Mouse (Mus musculus): ENCODE results near the gene Hs1bp3.

The Hs1bp3 gene

GRCm38 (mm10) chr12:8301841-8302431 is 11.3 kb upstream of the Hs1bp3 start, which contains the start of gene Gdf7:
Gene Gdf7, minus strand, starts transcription at chr12:8301954.
- DNase-seq (ENCODE audit: low spot score): no peak

DNA sequence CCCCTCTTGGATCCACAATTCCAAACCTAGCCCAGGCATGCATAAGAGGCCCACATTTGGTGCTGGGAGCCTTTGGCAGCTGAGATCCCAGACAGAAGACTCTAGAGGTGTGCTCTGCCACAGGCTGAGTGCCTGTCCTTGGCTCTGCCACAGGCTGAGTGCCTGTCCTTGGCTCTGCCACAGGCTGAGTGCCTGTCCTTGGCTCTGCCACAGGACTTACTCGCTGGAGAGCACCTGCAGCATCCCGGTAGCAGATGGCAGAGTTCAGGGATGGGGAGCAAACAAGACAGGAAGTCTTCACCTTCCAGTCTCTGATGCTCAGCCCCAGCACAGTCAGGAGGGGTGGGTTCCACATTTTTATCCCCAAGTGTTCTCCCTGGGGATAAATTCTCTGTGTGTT is 8.0 kb upstream of the Hs1bp3 start:
- DNase-seq (ENCODE audit: low spot score): no peak

DNA sequence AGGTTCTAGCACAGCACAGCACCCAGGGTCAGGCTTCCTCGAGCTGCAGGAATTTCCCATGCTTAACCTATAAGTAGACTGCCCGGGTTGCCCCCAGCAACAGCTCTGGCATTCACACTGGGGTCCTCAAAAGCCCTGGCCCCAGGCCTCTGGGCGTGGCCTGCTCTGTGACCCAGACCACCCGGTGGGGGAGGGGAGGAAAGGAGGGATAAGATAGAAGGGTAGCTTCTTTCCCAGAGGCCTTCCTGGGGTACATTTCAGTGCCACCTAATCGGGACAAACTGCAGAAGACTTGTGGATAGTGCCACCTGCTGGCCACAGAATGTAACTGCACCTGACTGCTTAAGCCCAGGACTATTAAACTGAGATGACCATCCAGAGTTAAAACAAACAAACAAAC is 6.8 kb upstream of the Hs1bp3 start:
- DNase-seq (ENCODE audit: low spot score): peak; percentile 84

DNA sequence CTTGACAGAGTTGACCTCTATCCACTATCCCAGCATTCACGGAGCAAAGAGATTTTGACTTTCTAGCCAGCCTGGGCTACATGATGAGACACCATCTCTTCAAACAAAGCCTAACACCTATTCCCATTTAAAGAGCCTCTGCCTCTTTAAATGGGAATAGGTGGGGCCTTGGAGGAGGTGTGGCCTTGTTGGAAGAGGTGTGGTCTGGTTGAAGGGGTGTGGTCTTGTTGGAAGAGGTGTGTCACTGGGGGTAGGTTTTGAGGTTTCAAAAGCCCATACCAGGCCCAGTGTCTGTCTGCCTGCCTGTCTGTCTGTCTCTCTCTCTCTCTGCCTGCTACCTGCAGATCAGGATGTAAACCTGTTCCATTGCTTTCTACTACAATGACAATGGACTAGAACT is 6.3 kb upstream of the Hs1bp3 start:
- no peak for DNase-seq (ENCODE audit: low spot score)

- peak; percentile 63 for DNase-seq (ENCODE audit: low spot score)
These were observed 2.2 kb upstream of the Hs1bp3 start for GRCm38 (mm10) chr12:8310992-8311391.

GRCm38 (mm10) chr12:8312266-8312665 is 966 bp upstream of the Hs1bp3 start:
- no peak for DNase-seq (ENCODE audit: low spot score)

DNA sequence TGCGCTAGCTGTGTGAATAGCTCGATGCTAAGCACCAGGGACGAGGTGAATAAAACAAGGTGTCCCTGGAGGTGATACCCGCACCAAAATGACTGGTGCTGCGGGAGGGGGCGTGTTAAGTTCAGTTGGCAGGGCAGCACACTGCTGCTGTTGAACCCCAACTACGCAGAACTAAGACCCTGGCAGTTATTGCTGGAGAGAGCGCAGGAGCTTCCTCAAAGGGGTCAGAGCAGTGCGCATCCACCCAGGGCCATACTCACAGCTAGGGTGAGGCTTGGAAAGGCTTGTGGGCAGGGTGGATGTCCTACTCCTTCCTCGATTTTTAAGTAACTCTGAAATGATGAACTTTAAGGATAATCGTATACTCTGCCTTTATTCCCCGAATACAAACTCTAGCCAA is 541 bp downstream of the Hs1bp3 start:
- no peak for DNase-seq (ENCODE audit: low spot score)

GRCm38 (mm10) chr12:8316541-8316940 is 3.3 kb downstream of the Hs1bp3 start:
- no peak for DNase-seq (ENCODE audit: low spot score)

GRCm38 (mm10) chr12:8320084-8320713 is 7.0 kb downstream of the Hs1bp3 start:
- DNase-seq (ENCODE audit: low spot score): peak; percentile 91

DNA sequence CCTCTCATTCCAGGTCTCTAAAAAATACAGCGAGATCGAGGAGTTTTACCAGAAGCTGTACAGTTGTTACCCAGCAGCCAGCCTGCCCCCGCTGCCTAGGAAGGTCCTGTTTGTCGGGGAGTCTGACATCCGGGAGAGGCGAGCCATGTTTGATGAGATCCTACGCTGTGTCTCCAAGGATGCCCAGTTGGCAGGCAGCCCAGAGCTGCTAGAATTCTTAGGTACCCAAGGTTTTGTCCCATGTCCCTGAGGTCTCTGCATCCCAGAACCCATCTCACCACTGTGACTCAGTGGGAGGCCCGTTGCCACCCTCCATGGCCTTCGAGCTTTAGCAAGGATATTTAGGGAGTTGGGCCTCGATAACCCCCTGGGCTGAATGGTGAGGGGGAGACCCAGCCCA is 8.3 kb downstream of the Hs1bp3 start:
- DNase-seq (ENCODE audit: low spot score): no peak

- no peak for DNase-seq (ENCODE audit: low spot score)
These were observed 10.9 kb downstream of the Hs1bp3 start for GRCm38 (mm10) chr12:8324086-8324485.

GRCm38 (mm10) chr12:8325245-8325942 is 12.2 kb downstream of the Hs1bp3 start:
- DNase-seq (ENCODE audit: low spot score): no peak

- no peak for DNase-seq (ENCODE audit: low spot score)
These were observed 12.8 kb downstream of the Hs1bp3 start for GRCm38 (mm10) chr12:8325943-8326522.

DNA sequence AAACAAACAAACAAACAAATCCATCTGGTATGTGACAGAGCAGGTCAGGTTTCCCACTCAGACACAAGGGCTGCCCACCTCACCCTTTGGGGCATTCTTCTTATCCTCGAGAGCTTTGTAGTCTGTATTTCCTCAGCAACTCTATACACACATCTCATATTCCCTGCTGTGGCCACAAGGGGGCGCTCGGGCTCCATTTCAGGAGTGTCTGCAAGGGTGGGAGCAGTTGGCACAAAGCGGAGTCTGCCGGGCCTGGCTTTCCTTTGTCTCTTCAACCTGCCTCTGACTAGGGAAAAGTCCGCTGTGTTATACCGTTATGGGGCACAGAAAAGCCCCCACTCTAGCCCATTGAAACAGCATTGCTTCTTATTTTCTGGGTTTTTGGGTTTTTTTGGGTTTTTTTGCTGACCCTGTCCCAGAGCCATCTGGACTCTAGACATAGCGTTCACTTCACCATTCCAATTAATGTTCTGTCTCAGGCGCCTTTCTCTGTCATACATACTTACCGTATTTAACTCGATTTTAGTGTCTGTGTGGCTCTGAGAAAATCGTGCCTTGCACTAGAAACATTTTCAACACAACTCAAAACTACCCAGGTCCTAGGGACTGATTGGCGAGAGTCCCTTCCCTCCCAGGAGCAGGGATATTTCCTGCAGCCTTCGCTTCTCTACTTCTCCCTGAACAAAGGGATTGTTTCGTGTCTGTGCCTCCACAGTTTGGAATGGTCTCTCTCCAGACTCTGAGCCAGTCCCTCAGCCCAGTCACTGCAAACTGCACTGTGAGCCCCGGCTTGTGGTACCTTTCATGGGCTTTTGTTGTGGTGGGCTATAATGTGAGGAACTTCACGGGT is 13.8 kb downstream of the Hs1bp3 start:
- DNase-seq (ENCODE audit: low spot score): peak; percentile 97

DNA sequence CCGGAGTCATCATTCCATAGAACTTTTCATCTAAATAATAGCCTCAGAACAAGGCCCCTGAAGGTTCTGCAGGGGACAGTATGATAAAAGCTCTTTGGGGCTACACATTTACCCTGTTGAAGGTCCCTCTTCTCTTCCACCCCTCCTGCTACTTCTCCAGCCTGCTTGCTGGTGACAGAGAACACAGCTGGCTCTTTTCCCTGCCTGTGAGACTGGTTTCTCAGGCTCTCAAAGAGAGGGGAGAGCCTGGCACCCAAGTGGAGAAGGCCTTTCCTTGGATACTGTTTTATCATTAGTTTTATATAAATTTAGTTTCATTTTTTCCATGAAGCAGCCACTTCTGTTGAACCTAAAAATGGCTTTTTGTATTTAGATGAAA is 14.4 kb downstream of the Hs1bp3 start:
- DNase-seq (ENCODE audit: low spot score): no peak

- no peak for DNase-seq (ENCODE audit: low spot score)
These were observed 16.0 kb downstream of the Hs1bp3 start for GRCm38 (mm10) chr12:8329236-8329635.

GRCm38 (mm10) chr12:8331489-8332173 is 18.4 kb downstream of the Hs1bp3 start:
- DNase-seq (ENCODE audit: low spot score): no peak

DNA sequence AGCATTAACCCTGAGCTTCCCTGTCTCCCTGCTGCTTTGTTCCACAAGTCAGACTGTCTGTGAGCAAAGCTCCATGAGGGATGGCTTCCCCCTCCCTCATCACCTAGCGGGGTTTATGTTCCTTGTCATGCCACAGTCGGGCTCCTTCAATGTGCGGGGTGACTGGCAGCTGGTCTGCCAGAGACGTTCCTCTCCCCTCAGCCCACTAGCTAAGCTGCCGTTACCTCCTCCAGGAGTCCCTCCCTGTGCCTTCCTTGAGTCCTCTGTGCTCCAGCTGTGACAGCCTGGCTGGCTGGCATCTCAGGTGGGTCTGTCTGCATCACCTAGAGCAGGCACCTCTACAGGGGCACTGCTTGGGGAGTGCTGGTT is 18.9 kb downstream of the Hs1bp3 start:
- no peak for DNase-seq (ENCODE audit: low spot score)

GRCm38 (mm10) chr12:8333617-8334016 is 20.4 kb downstream of the Hs1bp3 start:
- DNase-seq (ENCODE audit: low spot score): no peak

GRCm38 (mm10) chr12:8334261-8334660 is 21.0 kb downstream of the Hs1bp3 start:
- peak; percentile 61 for DNase-seq (ENCODE audit: low spot score)

DNA sequence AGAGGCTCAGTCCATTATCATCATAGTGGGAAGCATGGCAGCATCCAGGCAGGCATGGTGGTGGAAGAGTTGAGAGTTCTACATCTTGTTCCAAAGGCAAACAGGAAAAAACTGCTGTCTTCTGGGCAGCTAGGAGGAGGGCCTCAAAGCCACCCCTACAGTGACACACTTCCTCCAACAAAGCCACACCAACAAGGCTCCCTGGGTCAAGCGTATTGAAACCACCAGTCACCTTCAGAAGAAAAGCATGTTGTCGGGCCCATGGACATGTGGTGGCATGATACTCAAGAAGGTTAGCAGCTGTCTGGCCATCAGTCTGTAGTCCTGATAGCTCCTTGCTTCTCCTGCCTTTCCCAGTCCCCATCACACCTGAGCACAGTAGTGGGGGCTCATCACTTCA is 22.3 kb downstream of the Hs1bp3 start:
- DNase-seq (ENCODE audit: low spot score): no peak
